Mouse (Mus musculus) 3T3-L1 (cell line): ENCODE measurements around the gene Rimklb.

Experiments used
- DNase-seq: peaks from one replicate; pipeline ENCODE4 v3.0.0-alpha.2; 2015; ENCODE audit warnings: low read depth, low spot score

Gene Rimklb

GRCm38 (mm10) chr6:122427456-122427855, 71.1 kb downstream of the Rimklb start:
- DNase-seq = no peak

- DNase-seq = no peak
Observed at GRCm38 (mm10) chr6:122417015-122417414, 81.5 kb downstream of the Rimklb start.

DNA sequence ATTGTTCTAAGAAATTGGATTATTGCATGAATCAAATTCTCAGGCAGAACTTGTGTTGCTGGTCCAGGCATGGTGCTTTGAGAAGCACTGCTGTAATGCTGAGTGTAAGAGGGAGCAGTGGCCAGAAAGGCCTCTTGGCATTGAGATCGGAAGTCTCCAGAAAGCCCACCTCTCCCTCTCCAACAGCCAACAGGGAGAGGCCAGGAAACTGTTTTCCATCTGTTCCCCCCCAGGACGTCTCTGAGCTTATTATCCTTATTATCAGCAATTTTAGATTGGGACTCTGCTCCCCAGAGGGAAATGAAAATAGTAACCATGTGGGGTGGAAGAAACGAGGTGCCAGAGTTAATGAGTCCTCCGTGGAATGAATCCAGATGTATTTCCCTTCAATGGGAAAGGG, 82.2 kb downstream of the Rimklb start:
- no peak for DNase-seq

- no peak for DNase-seq
Observed at GRCm38 (mm10) chr6:122411281-122411680, 87.3 kb downstream of the Rimklb start.

DNA sequence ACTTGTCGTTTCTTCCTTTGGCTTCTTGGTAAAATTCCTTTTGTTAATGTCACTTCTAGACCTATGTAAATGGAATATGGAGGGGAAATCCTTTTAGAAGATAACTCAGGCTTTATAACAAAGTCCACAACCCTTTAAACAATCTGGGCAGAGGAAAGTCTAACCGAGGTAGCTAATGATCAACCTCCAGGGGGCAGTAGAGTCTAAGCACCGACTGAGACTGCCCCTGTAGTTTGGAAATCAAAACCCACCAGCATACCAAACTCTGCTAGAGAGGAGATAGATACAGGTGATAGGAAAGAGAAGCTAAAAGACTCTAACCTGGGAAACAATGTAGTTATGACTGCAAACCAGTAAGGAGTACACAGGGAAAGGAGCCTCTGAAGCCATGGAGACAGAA, 96.3 kb downstream of the Rimklb start:
- peak; percentile 61 for DNase-seq

DNA sequence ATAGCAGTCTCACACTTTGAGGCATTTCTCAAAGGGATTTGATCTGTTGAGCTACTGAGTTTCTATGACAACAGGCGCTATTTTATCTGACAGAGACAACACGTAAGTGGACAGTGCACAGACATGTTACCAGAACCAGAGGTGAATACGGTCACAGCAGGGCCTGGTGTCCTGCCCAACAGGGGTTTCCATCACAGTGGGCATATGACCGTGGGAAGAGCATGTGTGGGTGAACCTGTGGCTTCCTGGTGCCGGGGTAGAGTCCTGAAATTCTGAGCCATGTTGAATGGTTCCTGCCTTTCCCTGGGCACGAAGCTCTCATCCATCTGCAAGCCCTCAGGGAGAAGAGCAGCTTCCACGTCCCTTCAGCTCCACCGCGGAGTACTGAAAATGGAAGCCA, 98.3 kb downstream of the Rimklb start:
- no peak for DNase-seq
